Mouse (Mus musculus): ENCODE data around the gene Cntn3. TPM values are rescaled to one million over a fixed set of nuclear protein-coding genes. Genes with fewer than 3 reads are reported as not detected.
A peak's percentile ranks its signal among the peaks of the same experiment; 100 is the strongest.

The Cntn3 gene
- polyA plus RNA-seq, 1 experiment = not detected

GRCm38 (mm10) chr6:102363291-102363832, 209.5 kb downstream of the Cntn3 start:
- no peak for DNase-seq
- no peak for TF ChIP-seq POLR2A (IDR thresholded peaks at IDR 0.05; ENCODE audit: borderline replicate concordance, extremely low read depth, low read depth, low read length)
- no peak for TF ChIP-seq CTCF (IDR thresholded peaks at IDR 0.05; ENCODE audit: insufficient read depth, low read length)
- no peaks in the 10 kb centered on the region for H3K4me1 ChIP-seq (ENCODE audit: control insufficient read depth, insufficient read depth, low read length)
- no peak overlapping the region for H3K4me3 ChIP-seq (replicated peaks; ENCODE audit: extremely low read depth, low read depth, low read length)
- WGBS = 72% methylated on average over 3 of the region's 3 CpGs

- TF ChIP-seq CTCF (IDR thresholded peaks at IDR 0.05; ENCODE audit: insufficient read depth, low read length) (no peak), POLR2A (IDR thresholded peaks at IDR 0.05; ENCODE audit: borderline replicate concordance, extremely low read depth, low read depth, low read length) (no peak)
Measured at GRCm38 (mm10) chr6:102332144-102332543, 240.8 kb downstream of the Cntn3 start.

GRCm38 (mm10) chr6:102326711-102327110, 246.2 kb downstream of the Cntn3 start:
- H3K4me1 ChIP-seq (ENCODE audit: control insufficient read depth, insufficient read depth, low read length) = no peaks in the 10 kb centered on the region
- 67% methylated on average over 2 of the region's 2 CpGs for WGBS
- H3K4me3 ChIP-seq (replicated peaks; ENCODE audit: extremely low read depth, low read depth, low read length) = no peak overlapping the region
- DNase-seq = no peak
- no peak for TF ChIP-seq POLR2A (IDR thresholded peaks at IDR 0.05; ENCODE audit: borderline replicate concordance, extremely low read depth, low read depth, low read length)
- no peak for TF ChIP-seq CTCF (IDR thresholded peaks at IDR 0.05; ENCODE audit: insufficient read depth, low read length)

More at GRCm38 (mm10) chr6:102332144-102332543, 240.8 kb downstream of the Cntn3 start:
- no peak overlapping the region for H3K4me3 ChIP-seq (replicated peaks; ENCODE audit: extremely low read depth, low read depth, low read length)
- 53% methylated on average over 3 of the region's 3 CpGs for WGBS
- DNase-seq = no peak
- no peaks in the 10 kb centered on the region for H3K4me1 ChIP-seq (ENCODE audit: control insufficient read depth, insufficient read depth, low read length)

- no peak for DNase-seq
- no peak for TF ChIP-seq CTCF (IDR thresholded peaks at IDR 0.05; ENCODE audit: insufficient read depth, low read length)
- Histone ChIP-seq H3K4me3 (replicated peaks; ENCODE audit: extremely low read depth, low read depth, low read length) (no peak overlapping the region), H3K4me1 (ENCODE audit: control insufficient read depth, insufficient read depth, low read length) (no peaks in the 10 kb centered on the region)
- WGBS = 59% methylated on average over 4 of the region's 4 CpGs
Measured at GRCm38 (mm10) chr6:102322614-102323284, 250.2 kb downstream of the Cntn3 start.

- no peak for TF ChIP-seq CTCF (IDR thresholded peaks at IDR 0.05; ENCODE audit: insufficient read depth, low read length)
- TF ChIP-seq POLR2A (IDR thresholded peaks at IDR 0.05; ENCODE audit: borderline replicate concordance, extremely low read depth, low read depth, low read length) = no peak
- Histone ChIP-seq H3K4me1 (ENCODE audit: control insufficient read depth, insufficient read depth, low read length) (no peaks in the 10 kb centered on the region), H3K4me3 (replicated peaks; ENCODE audit: extremely low read depth, low read depth, low read length) (no peak overlapping the region)
- 51% methylated on average over 3 of the region's 3 CpGs for WGBS
- DNase-seq = no peak
Measured at GRCm38 (mm10) chr6:102319755-102320154, 253.1 kb downstream of the Cntn3 start.

- WGBS = 56% methylated on average over 2 of the region's 2 CpGs
- DNase-seq = no peak
- no peak for TF ChIP-seq CTCF (IDR thresholded peaks at IDR 0.05; ENCODE audit: insufficient read depth, low read length)
- TF ChIP-seq POLR2A (IDR thresholded peaks at IDR 0.05; ENCODE audit: borderline replicate concordance, extremely low read depth, low read depth, low read length) = no peak
Measured at GRCm38 (mm10) chr6:102282889-102283288, 290.0 kb downstream of the Cntn3 start.

GRCm38 (mm10) chr6:102231015-102231414, 341.9 kb downstream of the Cntn3 start:
- H3K4me1 ChIP-seq (ENCODE audit: control insufficient read depth, insufficient read depth, low read length) = no peaks in the 10 kb centered on the region
- TF ChIP-seq POLR2A (IDR thresholded peaks at IDR 0.05; ENCODE audit: borderline replicate concordance, extremely low read depth, low read depth, low read length) = no peak
- TF ChIP-seq CTCF (IDR thresholded peaks at IDR 0.05; ENCODE audit: insufficient read depth, low read length) = no peak
- H3K4me3 ChIP-seq (replicated peaks; ENCODE audit: extremely low read depth, low read depth, low read length) = no peak overlapping the region
- WGBS = 34% methylated on average over 1 of the region's 1 CpGs
- no peak for DNase-seq

More at GRCm38 (mm10) chr6:102282889-102283288, 290.0 kb downstream of the Cntn3 start:
- Histone ChIP-seq H3K4me1 (ENCODE audit: control insufficient read depth, insufficient read depth, low read length) (no peaks in the 10 kb centered on the region), H3K4me3 (replicated peaks; ENCODE audit: extremely low read depth, low read depth, low read length) (no peak overlapping the region)

GRCm38 (mm10) chr6:102186316-102186715, 386.6 kb downstream of the Cntn3 start:
- 41% methylated on average over 1 of the region's 1 CpGs for WGBS
- no peak for DNase-seq
- Histone ChIP-seq H3K4me3 (replicated peaks; ENCODE audit: extremely low read depth, low read depth, low read length) (no peak overlapping the region), H3K4me1 (ENCODE audit: control insufficient read depth, insufficient read depth, low read length) (no peaks in the 10 kb centered on the region)
- TF ChIP-seq POLR2A (IDR thresholded peaks at IDR 0.05; ENCODE audit: borderline replicate concordance, extremely low read depth, low read depth, low read length) (no peak), CTCF (IDR thresholded peaks at IDR 0.05; ENCODE audit: insufficient read depth, low read length) (no peak)

GRCm38 (mm10) chr6:102170913-102171312, 402.0 kb downstream of the Cntn3 start:
- 36% methylated on average over 6 of the region's 6 CpGs for WGBS
- TF ChIP-seq POLR2A (IDR thresholded peaks at IDR 0.05; ENCODE audit: borderline replicate concordance, extremely low read depth, low read depth, low read length) (no peak), CTCF (IDR thresholded peaks at IDR 0.05; ENCODE audit: insufficient read depth, low read length) (peak; percentile 41)
- no peak for DNase-seq
- no peaks in the 10 kb centered on the region for H3K4me1 ChIP-seq (ENCODE audit: control insufficient read depth, insufficient read depth, low read length)
- H3K4me3 ChIP-seq (replicated peaks; ENCODE audit: extremely low read depth, low read depth, low read length) = no peak overlapping the region

GRCm38 (mm10) chr6:102161186-102161585, 411.7 kb downstream of the Cntn3 start:
- no peak overlapping the region for H3K4me3 ChIP-seq (replicated peaks; ENCODE audit: extremely low read depth, low read depth, low read length)
- TF ChIP-seq POLR2A (IDR thresholded peaks at IDR 0.05; ENCODE audit: borderline replicate concordance, extremely low read depth, low read depth, low read length) = no peak
- no peak for TF ChIP-seq CTCF (IDR thresholded peaks at IDR 0.05; ENCODE audit: insufficient read depth, low read length)
- H3K4me1 ChIP-seq (ENCODE audit: control insufficient read depth, insufficient read depth, low read length) = no peaks in the 10 kb centered on the region
- DNase-seq = no peak
- WGBS = 79% methylated on average over 3 of the region's 3 CpGs

Data from lung, adult 2 months (tissue).